Mouse (Mus musculus): Measurements from ENCODE around the gene Kalrn. TPM values are rescaled to one million over a fixed set of nuclear protein-coding genes. Genes with fewer than 3 reads are reported as not detected.

Gene Kalrn
- 2.4 TPM for total RNA-seq (2023)

DNA sequence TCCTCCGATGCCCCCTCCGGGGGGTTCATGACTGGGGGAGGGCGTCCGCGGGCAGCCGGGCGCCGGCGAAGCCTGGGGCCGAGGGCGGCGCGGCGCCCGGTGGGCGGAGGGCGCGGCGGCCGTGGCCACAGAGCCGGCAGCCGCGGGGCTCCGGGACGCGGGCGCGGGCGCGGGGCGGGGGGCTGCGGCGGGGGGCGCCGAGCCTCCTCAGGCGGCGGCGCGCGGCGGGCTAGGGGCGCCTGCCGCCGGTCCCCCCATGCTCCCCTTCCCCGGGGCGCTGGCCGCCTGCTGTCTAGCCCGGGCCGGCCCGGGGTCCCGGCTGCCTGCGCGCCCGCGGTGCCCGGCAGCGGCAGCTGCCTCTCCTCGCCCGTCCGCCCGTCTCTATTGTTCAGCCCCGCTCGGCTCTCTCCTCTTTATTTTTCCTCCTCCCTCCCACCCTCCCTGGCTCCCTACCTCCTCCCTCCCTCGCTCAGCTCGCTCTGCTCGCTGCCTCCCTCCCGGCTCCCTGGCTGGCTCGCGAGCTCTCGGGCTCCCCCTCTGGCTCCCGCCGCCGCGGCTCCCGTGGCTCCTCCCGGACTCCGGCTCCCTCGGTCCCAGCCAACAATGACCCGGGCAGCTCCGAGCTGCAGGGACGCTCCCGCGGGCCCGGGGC, at the start of gene Kalrn:
Gene Kalrn, minus strand, starts transcription at position 382 of the 652 bp plus-strand sequence.

DNA sequence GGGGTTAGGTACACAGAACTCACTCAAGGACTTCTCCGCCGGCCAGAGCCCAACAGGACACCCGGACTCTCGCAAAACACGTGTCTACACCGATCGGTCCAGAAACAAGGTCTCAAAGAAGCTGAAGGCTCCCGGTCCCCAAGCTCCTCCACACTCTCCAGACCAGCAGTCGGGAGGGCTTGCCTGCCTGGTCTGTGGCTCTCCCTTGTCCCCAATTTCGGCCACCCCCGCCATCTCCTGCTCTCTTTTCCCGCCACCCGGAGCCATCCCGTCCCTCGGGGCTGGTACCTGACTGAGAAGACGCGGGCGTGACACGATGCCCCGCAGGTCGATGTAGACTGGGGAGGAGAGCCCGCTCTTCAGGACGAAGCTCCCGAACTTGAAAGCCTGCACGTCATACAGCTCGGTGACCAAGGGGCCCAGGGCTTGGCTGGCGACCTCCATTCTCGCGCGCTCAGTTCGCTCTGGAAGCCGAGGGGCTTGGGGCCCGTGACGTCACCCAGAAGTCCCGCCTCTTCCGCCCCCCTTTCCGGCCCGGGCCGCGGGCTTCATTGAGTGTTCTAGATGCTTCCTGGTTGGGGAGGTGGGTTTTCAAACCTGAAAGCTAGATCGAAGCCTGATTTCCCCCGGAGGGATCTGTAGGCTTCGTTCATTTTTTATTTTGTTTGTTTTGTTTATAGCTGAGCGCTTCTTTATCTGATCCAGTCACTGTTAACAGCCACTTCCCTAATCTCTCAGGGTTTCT, 606.6 kb downstream of the Kalrn start, which contains the start of gene Umps:
Gene Umps, minus strand, starts transcription at position 501 of the 745 bp plus-strand sequence.

Other genes starting within 250 kb of the Kalrn start
- not detected for gene Ropn1, start 76.4 kb upstream of the Kalrn start, total RNA-seq (2023)
- 4.3 TPM for gene Ccdc14, start 117.1 kb upstream of the Kalrn start, total RNA-seq (2023)
- 0.21 TPM for gene Mylk, start 171.7 kb upstream of the Kalrn start, total RNA-seq (2023)